ENCODE assay signal across 11 mouse cellular contexts in genomic region chr7:140858746-140859145, GRCm38 (mm10). TPM values are rescaled to one million over a fixed set of nuclear protein-coding genes. Genes with fewer than 3 reads are reported as not detected.
DNase-seq lines count a peak whose midpoint lies in the region; ATAC-seq and TF ChIP-seq lines count a peak whose summit lies in the region.
"Had no signal": no experiment of that assay in that cellular context is flagged by ENCODE, and none has a peak within 500 bp of the region (broad histone marks: within the 10 kb centered on the region; RNA-seq: fewer than 3 reads in every experiment).

No protein-coding gene starts in this region.

- peaks cover 28% of the 10 kb centered on the region for H3K4me1 ChIP-seq in heart, embryonic 13.5 days
- peaks cover 3 to 19% of the 10 kb centered on the region in 2 experiments; a peak in 3 of 4 replicates for H3K4me1 ChIP-seq in MEL (ENCODE audit: control insufficient read depth in 1 of 2, insufficient read depth in 2 of 2, low read length in 2 of 2)
- peaks cover 31% of the 10 kb centered on the region for H3K4me1 ChIP-seq in hindbrain, embryonic 12.5 days
- H3K4me1 ChIP-seq in midbrain, embryonic 11.5 days (ENCODE audit: control insufficient read depth, insufficient read depth, low read length), result peaks cover 17% of the 10 kb centered on the region

- H3K9me3 ChIP-seq in heart, embryonic 13.5 days, result no peaks in the 10 kb centered on the region
- no peaks in the 10 kb centered on the region for H3K9me3 ChIP-seq in MEL (replicated peaks; ENCODE audit: insufficient read depth, low read length)
- H3K9me3 ChIP-seq in hindbrain, embryonic 12.5 days (replicated peaks), result no peaks in the 10 kb centered on the region
- H3K9me3 ChIP-seq in midbrain, embryonic 11.5 days (ENCODE audit: control insufficient read depth, low read length), result no peaks in the 10 kb centered on the region

- no peak for TF ChIP-seq POLR2A in MEL (IDR thresholded peaks at IDR 0.05; ENCODE audit: control insufficient read depth in 1 of 2, insufficient read depth in 1 of 2, low read depth in 1 of 2, low read length in 2 of 2, poor library complexity in 1 of 2)

- H3K9ac ChIP-seq in heart, embryonic 13.5 days, result peak overlapping the region; percentile 96
- 0 out of 2 replicates have a peak overlapping the region, but pooled peaks have one; percentile 80 for H3K9ac ChIP-seq in MEL (ENCODE audit: control insufficient read depth, low read depth, low read length, poor library complexity, severe bottlenecking)
- peak overlapping the region; percentile 95 for H3K9ac ChIP-seq in hindbrain, embryonic 12.5 days
- H3K9ac ChIP-seq in midbrain, embryonic 11.5 days (ENCODE audit: low read length), result no peak overlapping the region

- no peaks in the 10 kb centered on the region for H3K27me3 ChIP-seq in heart, embryonic 13.5 days (replicated peaks)
- H3K27me3 ChIP-seq in MEL (ENCODE audit: control insufficient read depth in 1 of 2, insufficient read depth in 2 of 2, low read length in 2 of 2), result no peaks in the 10 kb centered on the region
- H3K27me3 ChIP-seq in hindbrain, embryonic 12.5 days, result no peaks in the 10 kb centered on the region
- H3K27me3 ChIP-seq in midbrain, embryonic 11.5 days (ENCODE audit: control insufficient read depth, insufficient read depth, low read length), result no peaks in the 10 kb centered on the region

- no peak for TF ChIP-seq EP300 in MEL (IDR thresholded peaks at IDR 0.05; ENCODE audit: low read depth in 1 of 2, low read length in 2 of 2)

- peak overlapping the region; percentile 70 for H3K4me3 ChIP-seq in heart, embryonic 13.5 days
- H3K4me3 ChIP-seq in MEL (ENCODE audit: control insufficient read depth in 1 of 2, insufficient read depth in 1 of 2, low read depth in 2 of 2, low read length in 2 of 2), result peak overlapping the region in 1 of 2 experiments; percentile 84; a peak in 1 of 4 replicates
- peak overlapping the region; percentile 75 for H3K4me3 ChIP-seq in hindbrain, embryonic 12.5 days
- H3K4me3 ChIP-seq in midbrain, embryonic 11.5 days (ENCODE audit: low read depth, low read length), result 0 out of 2 replicates have a peak overlapping the region, but pooled peaks have one; percentile 75

- no peak for TF ChIP-seq RAD21 in MEL (IDR thresholded peaks at IDR 0.05; ENCODE audit: low read depth, low read length)

- H3K27ac ChIP-seq in heart, embryonic 13.5 days (replicated peaks), result no peak overlapping the region
- no peak overlapping the region for H3K27ac ChIP-seq in MEL (ENCODE audit: control insufficient read depth, low read depth, low read length)
- no peak overlapping the region for H3K27ac ChIP-seq in hindbrain, embryonic 12.5 days
- H3K27ac ChIP-seq in midbrain, embryonic 11.5 days (ENCODE audit: low read depth, low read length), result no peak overlapping the region

- no peak for ATAC-seq in heart, embryonic 13.5 days (ENCODE audit: extremely low read depth, insufficient number of reproducible peaks, low FRiP score, low TSS enrichment)
- no peak for ATAC-seq in hindbrain, embryonic 12.5 days (ENCODE audit: low FRiP score)
- ATAC-seq in midbrain, embryonic 11.5 days (ENCODE audit: low FRiP score), result no peak

- no peak for DNase-seq in heart, adult 8-10 months (ENCODE audit: low spot score)
- DNase-seq in MEL (ENCODE audit: low read depth, low spot score), result no peak
- peak; percentile 51 for DNase-seq in midbrain, embryonic 11.5 days (ENCODE audit: low spot score, missing footprints)
- DNase-seq in ovary, postnatal 14 days (ENCODE audit: low spot score), result no peak
- DNase-seq in testis, postnatal 10 days (ENCODE audit: low spot score), result no peak
- DNase-seq in cerebellum, adult 11 months, result no peak
- DNase-seq: right cerebral cortex, postnatal 4 days had no signal

- H3K4me2 ChIP-seq in heart, embryonic 13.5 days, result peak overlapping the region; percentile 96
- H3K4me2 ChIP-seq in hindbrain, embryonic 12.5 days (replicated peaks), result peak overlapping the region; percentile 99
- H3K4me2 ChIP-seq in midbrain, embryonic 11.5 days, result peak overlapping the region; percentile 99

- peaks cover 37% of the 10 kb centered on the region for H3K79me2 ChIP-seq in MEL (ENCODE audit: control insufficient read depth, insufficient read depth, low read length, poor library complexity)

- H3K36me3 ChIP-seq in heart, embryonic 13.5 days, result peaks cover 66% of the 10 kb centered on the region
- H3K36me3 ChIP-seq in MEL (ENCODE audit: control insufficient read depth in 1 of 2, insufficient read depth in 2 of 2, low read length in 2 of 2), result peaks cover 3 to 8% of the 10 kb centered on the region in 2 experiments
- peaks cover 63% of the 10 kb centered on the region for H3K36me3 ChIP-seq in hindbrain, embryonic 12.5 days
- peaks cover 4% of the 10 kb centered on the region for H3K36me3 ChIP-seq in midbrain, embryonic 11.5 days (ENCODE audit: control insufficient read depth, insufficient read depth, low read length)

- no peak for TF ChIP-seq CTCF in MEL (IDR thresholded peaks at IDR 0.05 in 2 of 3, conservative IDR thresholded peaks at IDR 0.05 in 1 of 3; ENCODE audit: control insufficient read depth in 1 of 3, insufficient read depth in 1 of 3, low read depth in 2 of 3, low read length in 3 of 3, poor library complexity in 1 of 3, severe bottlenecking in 1 of 3)

- 94% methylated on average over 8 of the region's 8 CpGs for WGBS in heart, embryonic 13.5 days
- 96% methylated on average over 8 of the region's 8 CpGs for WGBS in hindbrain, embryonic 12.5 days
- 95% methylated on average over 8 of the region's 8 CpGs for WGBS in midbrain, embryonic 11.5 days

TF ChIP-seq in MEL, 35 proteins besides CTCF, POLR2A, EP300 and RAD21:
- TF ChIP-seq TAL1 (IDR thresholded peaks at IDR 0.05; ENCODE audit: low read length), result no peak
- no peak for TF ChIP-seq MAZ (IDR thresholded peaks at IDR 0.05; ENCODE audit: low read depth, low read length)
- no peak for TF ChIP-seq ELF1 (IDR thresholded peaks at IDR 0.05; ENCODE audit: low read depth, low read length)
- no peak for TF ChIP-seq MAFK (IDR thresholded peaks at IDR 0.05; ENCODE audit: borderline replicate concordance, low read depth, low read length)
- no peak for TF ChIP-seq SIN3A (IDR thresholded peaks at IDR 0.05; ENCODE audit: low read length)
- TF ChIP-seq GATA1 (IDR thresholded peaks at IDR 0.05; ENCODE audit: low read depth, low read length), result no peak
- no peak for TF ChIP-seq MYB (IDR thresholded peaks at IDR 0.05; ENCODE audit: low read depth, low read length)
- no peak for TF ChIP-seq TCF12 (IDR thresholded peaks at IDR 0.05; ENCODE audit: low read depth, low read length)
- TF ChIP-seq CHD1 (IDR thresholded peaks at IDR 0.05; ENCODE audit: low read depth, low read length), result no peak
- no peak for TF ChIP-seq E2F4 (IDR thresholded peaks at IDR 0.05; ENCODE audit: borderline replicate concordance, low read depth, low read length)
- TF ChIP-seq ZNF384 (IDR thresholded peaks at IDR 0.05; ENCODE audit: low read depth, low read length), result no peak

RNA-seq across cellular contexts. Expression of gene Bet1l, which starts 1.4 kb away (rescaled TPM):
- polyA plus RNA-seq in heart, embryonic 13.5 days (2015; fragmentation: Nextera tagmentation; extraction: Ambion mirVana), result 28.6 and 29.0 TPM in 2 replicates
- total RNA-seq in heart, adult 8-10 months (2022), result 10 to 100 TPM in 1 of 4 experiments, 1 to 10 TPM in 3; 7.9 to 11.8 (median 8.8) TPM
- 12.1 and 16.0 TPM in 2 replicates for total RNA-seq in MEL (2012; rRNA removed)
- 10 to 100 TPM in 1 of 2 experiments, not detected in 1; 26.2 TPM for polyA plus RNA-seq in MEL (2012; ENCODE audit: insufficient read depth in 1 of 2, insufficient read length in 2 of 2, low read depth in 1 of 2, low replicate concordance in 2 of 2, missing spikeins in 1 of 2)
- polyA plus RNA-seq in hindbrain, embryonic 12.5 days (2016; fragmentation: Nextera tagmentation; extraction: Ambion mirVana), result 30.9 and 33.4 TPM in 2 replicates
- 23.9 and 25.3 TPM in 2 replicates for polyA plus RNA-seq in midbrain, embryonic 11.5 days (2014; fragmentation: Nextera tagmentation; extraction: Ambion mirVana)

RNA-seq across cellular contexts. Expression of gene Ric8a, which starts 2.0 kb away (rescaled TPM):
- 40.1 and 46.2 TPM in 2 replicates for polyA plus RNA-seq in heart, embryonic 13.5 days (2015; fragmentation: Nextera tagmentation; extraction: Ambion mirVana)
- 10 to 100 TPM; 22.3 to 24.4 (median 23.3) TPM for total RNA-seq in heart, adult 8-10 months (2022)
- total RNA-seq in MEL (2012; rRNA removed), result 44.5 and 52.3 TPM in 2 replicates
- 10 to 100 TPM in 1 of 2 experiments, not detected in 1; 63.4 TPM for polyA plus RNA-seq in MEL (2012; ENCODE audit: insufficient read depth in 1 of 2, insufficient read length in 2 of 2, low read depth in 1 of 2, low replicate concordance in 2 of 2, missing spikeins in 1 of 2)
- 82.3 and 88.5 TPM in 2 replicates for polyA plus RNA-seq in hindbrain, embryonic 12.5 days (2016; fragmentation: Nextera tagmentation; extraction: Ambion mirVana)
- polyA plus RNA-seq in midbrain, embryonic 11.5 days (2014; fragmentation: Nextera tagmentation; extraction: Ambion mirVana), result 60.4 and 65.5 TPM in 2 replicates

RNA-seq across cellular contexts. Expression of gene Gm45785, which starts 2.6 kb away (rescaled TPM):
- polyA plus RNA-seq in heart, embryonic 13.5 days (2015; fragmentation: Nextera tagmentation; extraction: Ambion mirVana), result not detected in 2 replicates
- total RNA-seq in heart, adult 8-10 months (2022), result not detected
- total RNA-seq in MEL (2012; rRNA removed), result not detected in 2 replicates
- not detected for polyA plus RNA-seq in MEL (2012; ENCODE audit: insufficient read depth in 1 of 2, insufficient read length in 2 of 2, low read depth in 1 of 2, low replicate concordance in 2 of 2, missing spikeins in 1 of 2)
- not detected in 2 replicates for polyA plus RNA-seq in hindbrain, embryonic 12.5 days (2016; fragmentation: Nextera tagmentation; extraction: Ambion mirVana)
- polyA plus RNA-seq in midbrain, embryonic 11.5 days (2014; fragmentation: Nextera tagmentation; extraction: Ambion mirVana), result not detected in 2 replicates

RNA-seq across cellular contexts. Expression of gene Odf3, which starts 11.1 kb away (rescaled TPM):
- polyA plus RNA-seq in heart, embryonic 13.5 days (2015; fragmentation: Nextera tagmentation; extraction: Ambion mirVana), result 0.09 TPM in 1 of 2 replicates, not detected in the other
- not detected for total RNA-seq in heart, adult 8-10 months (2022)
- total RNA-seq in MEL (2012; rRNA removed), result not detected in 2 replicates
- polyA plus RNA-seq in MEL (2012; ENCODE audit: insufficient read depth in 1 of 2, insufficient read length in 2 of 2, low read depth in 1 of 2, low replicate concordance in 2 of 2, missing spikeins in 1 of 2), result not detected
- polyA plus RNA-seq in hindbrain, embryonic 12.5 days (2016; fragmentation: Nextera tagmentation; extraction: Ambion mirVana), result not detected in 2 replicates
- polyA plus RNA-seq in midbrain, embryonic 11.5 days (2014; fragmentation: Nextera tagmentation; extraction: Ambion mirVana), result not detected in 2 replicates
- total RNA-seq: left cerebral cortex, postnatal 25 days had no signal

RNA-seq across cellular contexts. Expression of gene Scgb1c1, which starts 13.4 kb away (rescaled TPM):
- not detected in 2 replicates for polyA plus RNA-seq in heart, embryonic 13.5 days (2015; fragmentation: Nextera tagmentation; extraction: Ambion mirVana)
- 10 to 100 TPM; 26.3 to 49.2 (median 37.1) TPM for total RNA-seq in heart, adult 8-10 months (2022)
- not detected in 2 replicates for total RNA-seq in MEL (2012; rRNA removed)
- polyA plus RNA-seq in MEL (2012; ENCODE audit: insufficient read depth in 1 of 2, insufficient read length in 2 of 2, low read depth in 1 of 2, low replicate concordance in 2 of 2, missing spikeins in 1 of 2), result not detected
- polyA plus RNA-seq in hindbrain, embryonic 12.5 days (2016; fragmentation: Nextera tagmentation; extraction: Ambion mirVana), result not detected in 2 replicates
- not detected in 2 replicates for polyA plus RNA-seq in midbrain, embryonic 11.5 days (2014; fragmentation: Nextera tagmentation; extraction: Ambion mirVana)
- total RNA-seq: adrenal gland, postnatal 4 days; left cerebral cortex, postnatal 25 days had no signal
